Mouse (Mus musculus) MEL (cell line): Measurements from ENCODE around the gene 1190005I06Rik. TPM values are rescaled to one million over a fixed set of nuclear protein-coding genes. Genes with fewer than 3 reads are reported as not detected.

Experiments
- DNase-seq: peaks from one replicate; pipeline ENCODE4 v3.0.0; 2011; ENCODE audit warnings: low read depth, low spot score
- H3K27ac ChIP-seq: 2 replicates; pipeline ENCODE4 v1.5.1; 2012; ENCODE audit warnings: low read depth, mild to moderate bottlenecking, control low read depth, low read length, moderate library complexity; ENCODE audit not compliant: control insufficient read depth
- H3K27me3 ChIP-seq, 2 experiments: fragments of 150-350 bp in 1 of 2; sonication (generic) in 1 of 2; 2 replicates each; pipeline ENCODE4 v1.6.1; 2012; ENCODE audit warnings: low read length in 2 of 2, mild to moderate bottlenecking in 2 of 2, improper control_type of control experiment in 1 of 2, moderate library complexity in 1 of 2; ENCODE audit not compliant: insufficient read depth in 2 of 2, control insufficient read depth in 1 of 2
- H3K36me3 ChIP-seq, 2 experiments: 2 replicates each; pipeline ENCODE4 v1.6.1; 2012 to 2014; ENCODE audit warnings: low read length in 2 of 2, improper control_type of control experiment in 1 of 2, inconsistent platforms in 1 of 2, mild to moderate bottlenecking in 1 of 2; ENCODE audit not compliant: insufficient read depth in 2 of 2, control insufficient read depth in 1 of 2
- H3K4me1 ChIP-seq, 2 experiments: fragments of 150-350 bp in 1 of 2; sonication (generic) in 1 of 2; 2 replicates each; pipeline ENCODE4 v1.6.1; 2012; ENCODE audit warnings: low read length in 2 of 2, improper control_type of control experiment in 1 of 2, mild to moderate bottlenecking in 1 of 2; ENCODE audit not compliant: insufficient read depth in 2 of 2, control insufficient read depth in 1 of 2
- H3K4me3 ChIP-seq, 2 experiments: fragments of 150-350 bp in 1 of 2; sonication (generic) in 1 of 2; 2 replicates each; pipeline ENCODE4 v1.5.1; 2012; ENCODE audit warnings: low read depth in 2 of 2, low read length in 2 of 2, mild to moderate bottlenecking in 2 of 2, moderate library complexity in 2 of 2, control low read depth in 1 of 2, improper control_type of control experiment in 1 of 2; ENCODE audit not compliant: control insufficient read depth in 1 of 2, insufficient read depth in 1 of 2
- H3K79me2 ChIP-seq: 2 replicates; pipeline ENCODE4 v1.6.1; 2012; ENCODE audit warnings: mild to moderate bottlenecking, low read length, moderate library complexity; ENCODE audit not compliant: control insufficient read depth, poor library complexity, insufficient read depth
- H3K9ac ChIP-seq: 2 replicates; pipeline ENCODE4 v1.6.1; 2012; ENCODE audit warnings: low read depth, mild to moderate bottlenecking, control low read depth, low read length, moderate library complexity; ENCODE audit not compliant: control insufficient read depth, poor library complexity, severe bottlenecking
- H3K9me3 ChIP-seq: fragments of 150-350 bp; sonication (generic); replicated peaks from 2 replicates; pipeline ENCODE4 v1.6.1; 2012; ENCODE audit warnings: mild to moderate bottlenecking, low read length, improper control_type of control experiment, moderate library complexity; ENCODE audit not compliant: insufficient read depth
- ELF1 ChIP-seq: IDR thresholded peaks from 2 replicates; pipeline ENCODE4 v1.6.1; 2014; ENCODE audit warnings: low read depth, mild to moderate bottlenecking, inconsistent platforms, low read length, improper control_type of control experiment, moderate library complexity
- HCFC1 ChIP-seq: IDR thresholded peaks from 2 replicates; pipeline ENCODE4 v1.6.1; 2012; ENCODE audit warnings: low read depth, mild to moderate bottlenecking, inconsistent platforms, low read length, improper control_type of control experiment, moderate library complexity
- JUND ChIP-seq: IDR thresholded peaks from 2 replicates; pipeline ENCODE4 v1.6.1; 2011; ENCODE audit warnings: low read depth, mild to moderate bottlenecking, improper control_type of control experiment, low read length
- MAFK ChIP-seq: IDR thresholded peaks from 2 replicates; pipeline ENCODE4 v1.6.1; 2011; ENCODE audit warnings: low read depth, mild to moderate bottlenecking, low read length, improper control_type of control experiment, borderline replicate concordance
- MYB ChIP-seq: IDR thresholded peaks from 2 replicates; pipeline ENCODE4 v1.6.1; 2011; ENCODE audit warnings: mild to moderate bottlenecking, low read depth, low read length, improper control_type of control experiment
- NRF1 ChIP-seq: IDR thresholded peaks from 2 replicates; pipeline ENCODE4 v1.6.1; 2014; ENCODE audit warnings: low read depth, mild to moderate bottlenecking, inconsistent platforms, low read length, improper control_type of control experiment, moderate library complexity; ENCODE audit not compliant: poor library complexity, insufficient read depth, severe bottlenecking
- POLR2A ChIP-seq, 2 experiments: IDR thresholded peaks; 2 replicates each; pipeline ENCODE4 v1.6.1; 2011 to 2012; ENCODE audit warnings: low read length in 2 of 2, mild to moderate bottlenecking in 2 of 2, control low read depth in 1 of 2, improper control_type of control experiment in 1 of 2, low read depth in 1 of 2, moderate library complexity in 1 of 2; ENCODE audit not compliant: control insufficient read depth in 1 of 2, insufficient read depth in 1 of 2, poor library complexity in 1 of 2
- POLR2AphosphoS2 ChIP-seq: IDR thresholded peaks from 2 replicates; pipeline ENCODE4 v1.6.1; 2011; ENCODE audit warnings: low read length, improper control_type of control experiment
- RAD21 ChIP-seq: IDR thresholded peaks from 2 replicates; pipeline ENCODE4 v1.6.1; 2011; ENCODE audit warnings: mild to moderate bottlenecking, low read depth, low read length, improper control_type of control experiment
- SMC3 ChIP-seq: IDR thresholded peaks from 2 replicates; pipeline ENCODE4 v1.6.1; 2011; ENCODE audit warnings: low read depth, low read length, improper control_type of control experiment
- TAL1 ChIP-seq: IDR thresholded peaks from 2 replicates; pipeline ENCODE4 v1.6.1; 2012; ENCODE audit warnings: mild to moderate bottlenecking, inconsistent platforms, low read length, moderate library complexity, mixed read lengths
- TCF12 ChIP-seq: IDR thresholded peaks from 2 replicates; pipeline ENCODE4 v1.6.1; 2014; ENCODE audit warnings: low read depth, mild to moderate bottlenecking, inconsistent platforms, low read length, improper control_type of control experiment, moderate library complexity
- UBTF ChIP-seq: IDR thresholded peaks from 2 replicates; pipeline ENCODE4 v1.6.1; 2012; ENCODE audit warnings: low read depth, mild to moderate bottlenecking, inconsistent platforms, low read length, improper control_type of control experiment, moderate library complexity, borderline replicate concordance; ENCODE audit not compliant: insufficient read depth
- USF2 ChIP-seq, 2 experiments: IDR thresholded peaks; 2 replicates each; pipeline ENCODE4 v1.6.1; 2011 to 2012; ENCODE audit warnings: improper control_type of control experiment in 2 of 2, low read length in 2 of 2, borderline replicate concordance in 1 of 2, inconsistent platforms in 1 of 2, low read depth in 1 of 2, mild to moderate bottlenecking in 1 of 2; ENCODE audit not compliant: insufficient read depth in 1 of 2
- ZC3H11A ChIP-seq: IDR thresholded peaks from 2 replicates; pipeline ENCODE4 v1.6.1; 2012; ENCODE audit warnings: low read depth, mild to moderate bottlenecking, inconsistent platforms, low read length, improper control_type of control experiment
- ZMIZ1 ChIP-seq: IDR thresholded peaks from 2 replicates; pipeline ENCODE4 v1.6.1; 2012; ENCODE audit warnings: low read depth, mild to moderate bottlenecking, inconsistent platforms, low read length, improper control_type of control experiment, moderate library complexity
- polyA plus RNA-seq, 2 experiments: library from polyadenylated mRNA; stranded (reverse) in 1 of 2; unstranded in 1 of 2; fragments of >175 nt in 1 of 2; fragments of >200 nt in 1 of 2; gene quantifications; 2 replicates each; pipeline versions ENCODE4 v1.2.1 to v1.2.4; 2012; ENCODE audit warnings: low replicate concordance in 2 of 2, low read depth in 1 of 2; ENCODE audit not compliant: insufficient read length in 2 of 2, insufficient read depth in 1 of 2, missing spikeins in 1 of 2
- total RNA-seq: library from RNA; depleted of rRNA; stranded (reverse); fragments of 300-350 nt; gene quantifications from 2 replicates; pipeline ENCODE4 v1.2.3, GENCODE M21; 2012

The 1190005I06Rik gene
- total and polyA plus RNA-seq, 3 experiments = 2.1 to 2.3 TPM; not detected in 1

- Histone ChIP-seq H3K79me2 (no peaks in the 10 kb centered on the region), H3K36me3 (no peaks in the 10 kb centered on the region), H3K4me1 (no peaks in the 10 kb centered on the region), H3K9me3 (no peaks in the 10 kb centered on the region), H3K27me3 (no peaks in the 10 kb centered on the region), H3K27ac (no peak overlapping the region), H3K4me3 (no peak overlapping the region), H3K9ac (no peak overlapping the region)
- TF ChIP-seq JUND = no peak
- no peak for TF ChIP-seq MYB
- no peak for TF ChIP-seq HCFC1
- no peak for DNase-seq
Observed at GRCm38 (mm10) chr8:120686051-120686450, 38.6 kb upstream of the 1190005I06Rik start.

- no peak overlapping the region for H3K27ac ChIP-seq
- H3K9ac ChIP-seq = no peak overlapping the region
- no peaks in the 10 kb centered on the region for H3K79me2 ChIP-seq
- no peak overlapping the region for H3K4me3 ChIP-seq
- H3K36me3 ChIP-seq = no peaks in the 10 kb centered on the region
- TF ChIP-seq RAD21 = no peak
- no peak for TF ChIP-seq JUND
- no peak for TF ChIP-seq TCF12
- no peak for TF ChIP-seq ZMIZ1
- TF ChIP-seq MYB = no peak
- TF ChIP-seq UBTF = no peak
- no peak for TF ChIP-seq TAL1
- TF ChIP-seq SMC3 = no peak
- TF ChIP-seq POLR2AphosphoS2 = no peak
- TF ChIP-seq POLR2A (IDR thresholded peaks at IDR 0.05; ENCODE audit: control insufficient read depth in 1 of 2, insufficient read depth in 1 of 2, low read depth in 1 of 2, low read length in 2 of 2, poor library complexity in 1 of 2) = no peak
- no peak for TF ChIP-seq ELF1
- no peak for TF ChIP-seq MAFK
- TF ChIP-seq USF2 (IDR thresholded peaks at IDR 0.05; ENCODE audit: borderline replicate concordance in 1 of 2, insufficient read depth in 1 of 2, low read depth in 1 of 2, low read length in 2 of 2) = no peak
- no peak for TF ChIP-seq ZC3H11A
- TF ChIP-seq NRF1 = no peak
- TF ChIP-seq, all 39 proteins: peak for 0
- Histone ChIP-seq H3K9me3 (no peaks in the 10 kb centered on the region), H3K4me1 (no peaks in the 10 kb centered on the region), H3K27me3 (no peaks in the 10 kb centered on the region)
- no peak for DNase-seq
Observed at GRCm38 (mm10) chr8:120685591-120685990, 38.2 kb upstream of the 1190005I06Rik start.
